Mouse (Mus musculus): Measurements from ENCODE around the gene Gm10717.
"Not testable (repeated sequence)": the region's sequence is repeated elsewhere in the genome, so short reads cannot be mapped to it uniquely, and the experiment has no call there.

Gm10717 gene

GRCm38 (mm10) chr9:3024912-3025467 is at the start of gene Gm10717:
Gene Gm10717, plus strand, starts transcription at chr9:3025417.
- not testable (repeated sequence) for DNase-seq (ENCODE audit: low read depth, low spot score)

- peak; percentile 34 for DNase-seq (ENCODE audit: low read depth, low spot score)
Measured at GRCm38 (mm10) chr9:3000445-3000972, 24.7 kb upstream of the Gm10717 start, which contains the start of gene Gm10722. Gene Gm10722, plus strand, starts transcription at chr9:3000922.

GRCm38 (mm10) chr9:3001006-3001405 is 24.2 kb upstream of the Gm10717 start:
- DNase-seq (ENCODE audit: low read depth, low spot score), result not testable (repeated sequence)

GRCm38 (mm10) chr9:3001948-3002659 is 23.1 kb upstream of the Gm10717 start:
- peak; percentile 14 for DNase-seq (ENCODE audit: low read depth, low spot score)

GRCm38 (mm10) chr9:3002794-3003396 is 22.3 kb upstream of the Gm10717 start, which contains the start of gene Gm11168:
Gene Gm11168, plus strand, starts transcription at chr9:3003346.
- DNase-seq (ENCODE audit: low read depth, low spot score), result not testable (repeated sequence)

- DNase-seq (ENCODE audit: low read depth, low spot score), result not testable (repeated sequence)
Measured at GRCm38 (mm10) chr9:3006179-3006578, 19.0 kb upstream of the Gm10717 start.

GRCm38 (mm10) chr9:3006636-3007035 is 18.6 kb upstream of the Gm10717 start:
- not testable (repeated sequence) for DNase-seq (ENCODE audit: low read depth, low spot score)

GRCm38 (mm10) chr9:3007272-3007671 is 17.9 kb upstream of the Gm10717 start:
- peak; percentile 13 for DNase-seq (ENCODE audit: low read depth, low spot score)

GRCm38 (mm10) chr9:3009331-3009730 is 15.9 kb upstream of the Gm10717 start:
- not testable (repeated sequence) for DNase-seq (ENCODE audit: low read depth, low spot score)

- not testable (repeated sequence) for DNase-seq (ENCODE audit: low read depth, low spot score)
Measured at GRCm38 (mm10) chr9:3012054-3012621, 13.1 kb upstream of the Gm10717 start.

- DNase-seq (ENCODE audit: low read depth, low spot score), result not testable (repeated sequence)
Measured at GRCm38 (mm10) chr9:3012733-3013279, 12.4 kb upstream of the Gm10717 start, which contains the start of gene Gm10721. Gene Gm10721, plus strand, starts transcription at chr9:3013140.

GRCm38 (mm10) chr9:3015354-3015753 is 9.9 kb upstream of the Gm10717 start, which contains the start of gene Gm10720:
Gene Gm10720, plus strand, starts transcription at chr9:3015654.
- not testable (repeated sequence) for DNase-seq (ENCODE audit: low read depth, low spot score)

- DNase-seq (ENCODE audit: low read depth, low spot score), result not testable (repeated sequence)
Measured at GRCm38 (mm10) chr9:3015896-3016295, 9.3 kb upstream of the Gm10717 start.

GRCm38 (mm10) chr9:3017108-3017507 is 8.1 kb upstream of the Gm10717 start, which contains the start of gene Gm10719:
Gene Gm10719, plus strand, starts transcription at chr9:3017408.
- DNase-seq (ENCODE audit: low read depth, low spot score), result not testable (repeated sequence)

- not testable (repeated sequence) for DNase-seq (ENCODE audit: low read depth, low spot score)
Measured at GRCm38 (mm10) chr9:3018944-3019343, 6.3 kb upstream of the Gm10717 start.

GRCm38 (mm10) chr9:3019835-3020727 is 5.1 kb upstream of the Gm10717 start:
- not testable (repeated sequence) for DNase-seq (ENCODE audit: low read depth, low spot score)

- peak; percentile 27 for DNase-seq (ENCODE audit: low read depth, low spot score)
Measured at GRCm38 (mm10) chr9:3022316-3023008, 2.8 kb upstream of the Gm10717 start.

- DNase-seq (ENCODE audit: low read depth, low spot score), result not testable (repeated sequence)
Measured at GRCm38 (mm10) chr9:3023312-3023984, 1.8 kb upstream of the Gm10717 start, which contains the start of gene Gm10718. Gene Gm10718, plus strand, starts transcription at chr9:3023547.
